Mouse (Mus musculus) heart, adult 2 months (tissue): ENCODE measurements at regions not wholly inside any gene's neighbourhood (a gene's known extent, or its start where the extent isn't known, plus 50 kb on each side); places are given as distances from the start of the nearest gene placed in this dataset.

ENCODE experiments used
- CTCF ChIP-seq: fragments of 200-600 bp; IDR thresholded peaks from 2 replicates; pipeline ENCODE4 v1.8.1; 2022; ENCODE audit warnings: antibody characterized with exemption, mild to moderate bottlenecking, moderate library complexity
- POLR2A ChIP-seq: fragments of 200-500 bp; IDR thresholded peaks from 2 replicates; pipeline ENCODE4 v1.6.1; 2011; ENCODE audit warnings: mild to moderate bottlenecking, low read depth, low read length, control low read depth; ENCODE audit not compliant: insufficient read depth

DNA sequence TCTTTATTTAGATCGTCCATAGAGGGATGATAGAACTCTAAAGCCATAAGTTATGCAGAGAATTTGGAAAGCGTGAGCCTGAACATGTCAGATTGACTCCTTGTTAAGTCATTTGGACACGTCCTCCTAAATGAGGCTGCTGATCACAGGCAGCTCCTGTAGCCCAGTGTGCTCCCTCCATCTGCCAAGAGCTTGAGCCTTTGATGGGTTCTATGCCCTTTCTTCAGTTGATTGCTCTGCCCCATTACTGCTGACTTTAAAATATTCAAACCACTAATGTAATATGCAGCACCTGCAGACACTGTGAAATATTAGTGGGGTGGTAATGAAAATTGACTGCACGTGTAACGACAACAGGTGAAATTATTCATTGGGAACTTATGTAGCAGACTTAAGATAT lies 874.6 kb upstream of the Lcorl start:
- TF ChIP-seq POLR2A, result no peak
- TF ChIP-seq CTCF, result no peak
